Mouse (Mus musculus) liver, adult 2 months (tissue): ENCODE results near the gene Olfr1320.

Source experiments
- CTCF ChIP-seq: fragments of 200-500 bp; IDR thresholded peaks from 2 replicates; pipeline ENCODE4 v1.5.1; 2011; ENCODE audit warnings: low read depth, low read length, control low read depth
- POLR2A ChIP-seq: fragments of 200-500 bp; IDR thresholded peaks from 2 replicates; pipeline ENCODE4 v1.6.1; 2011; ENCODE audit warnings: low read length, control low read depth; ENCODE audit not compliant: insufficient read depth; ENCODE audit errors: extremely low read depth

DNA sequence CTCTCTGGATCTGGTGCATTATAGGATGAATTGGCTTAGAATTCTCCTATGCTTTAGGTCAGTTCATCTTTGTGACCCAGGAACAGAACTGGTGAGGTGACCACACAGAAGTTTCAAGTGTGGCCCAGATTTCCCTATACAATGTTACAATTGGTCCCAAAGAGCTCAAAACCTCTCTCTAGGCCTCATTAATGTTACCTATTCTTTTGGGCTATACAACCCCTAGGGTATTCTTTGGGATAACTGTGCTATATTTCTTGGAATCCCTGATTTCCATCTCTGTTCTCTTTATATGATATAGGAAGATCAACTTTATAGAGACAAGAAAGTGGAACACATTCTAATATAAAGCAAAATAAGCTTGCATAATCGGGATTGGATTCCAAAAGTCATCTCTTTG, at the start of gene Olfr1320:
- TF ChIP-seq CTCF (no peak), POLR2A (no peak)
